Mouse (Mus musculus): ENCODE data around the gene Pdlim1.
"Not testable (repeated sequence)": the region's sequence is repeated elsewhere in the genome, so short reads cannot be mapped to it uniquely, and the experiment has no call there.

The Pdlim1 gene

GRCm38 (mm10) chr19:40240360-40240759, 31.3 kb downstream of the Pdlim1 start:
- no peak for DNase-seq

- no peak for DNase-seq
Observed at GRCm38 (mm10) chr19:40238175-40238850, 33.3 kb downstream of the Pdlim1 start.

DNA sequence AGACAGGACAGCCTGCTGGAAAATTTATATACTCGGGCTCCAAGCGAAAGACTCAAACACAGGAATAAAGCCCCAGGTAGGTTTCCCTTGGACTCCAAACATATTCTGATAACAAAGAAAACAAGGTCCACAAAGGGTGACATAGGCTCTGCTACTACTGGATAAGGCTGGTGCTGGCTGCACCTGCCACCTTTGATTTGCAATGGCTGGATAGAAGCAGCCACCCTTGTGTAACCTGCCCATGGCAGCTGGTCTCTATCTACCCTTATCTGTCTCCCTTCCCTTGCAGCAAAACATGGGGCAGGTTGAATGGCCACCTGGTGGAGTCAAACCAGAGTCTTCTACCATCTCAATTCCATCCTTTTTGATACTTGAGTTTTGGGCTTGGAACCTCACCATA, 39.1 kb downstream of the Pdlim1 start:
- DNase-seq, result no peak

- DNase-seq, result no peak
Observed at GRCm38 (mm10) chr19:40231825-40232541, 39.7 kb downstream of the Pdlim1 start.

- DNase-seq, result no peak
Observed at GRCm38 (mm10) chr19:40231074-40231738, 40.4 kb downstream of the Pdlim1 start.

DNA sequence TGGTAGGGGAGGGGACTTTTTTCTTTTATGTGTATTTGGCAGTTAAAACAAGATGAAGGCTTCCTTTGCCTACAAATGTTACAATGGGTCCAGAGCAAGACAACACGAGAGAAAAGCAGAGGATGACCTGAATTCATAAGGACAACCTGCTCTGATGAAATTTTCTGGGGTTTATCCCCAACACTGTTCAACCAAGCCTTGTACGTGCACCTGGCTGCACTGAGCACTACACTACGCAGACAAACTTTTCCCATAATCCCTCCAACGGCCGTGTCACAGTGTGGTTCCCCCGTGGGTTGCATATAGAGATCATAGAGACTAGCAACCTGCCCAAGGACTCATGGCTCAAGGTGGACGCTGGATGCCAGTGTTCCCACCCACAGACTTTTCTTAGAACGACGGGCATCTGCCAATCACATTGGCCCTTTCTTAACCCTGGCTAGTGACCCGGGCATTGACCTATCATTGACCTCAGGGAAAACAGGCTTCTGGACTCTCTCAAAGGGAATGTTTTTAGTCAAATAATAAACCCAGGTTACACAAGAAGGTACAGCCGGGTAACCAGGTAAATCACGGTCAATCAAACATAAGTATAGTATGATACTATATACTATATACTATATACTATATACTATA, 45.0 kb downstream of the Pdlim1 start:
- no peak for DNase-seq

- no peak for DNase-seq
Observed at GRCm38 (mm10) chr19:40225761-40226110, 45.9 kb downstream of the Pdlim1 start.

- DNase-seq, result peak; percentile 66 to 84
Observed at GRCm38 (mm10) chr19:40225102-40225760, 46.4 kb downstream of the Pdlim1 start.

DNA sequence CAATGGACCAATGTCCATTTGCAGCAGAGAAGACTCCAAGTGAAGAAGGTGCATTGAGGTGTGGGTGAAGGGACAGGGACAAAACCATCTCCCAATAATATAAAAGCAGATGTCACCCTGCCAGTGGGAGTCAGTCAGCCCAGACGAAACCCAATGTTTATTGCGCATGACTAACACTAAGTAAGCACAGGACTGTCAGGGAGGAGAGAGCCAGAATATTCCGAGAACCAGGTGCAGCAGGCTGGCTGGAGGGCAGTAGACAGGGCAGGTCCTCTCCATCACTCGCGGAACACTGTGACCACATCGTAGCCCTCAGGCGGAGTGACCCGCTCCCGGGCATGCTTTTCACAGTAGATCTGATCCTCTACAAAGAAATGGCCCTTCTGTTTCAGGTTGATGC, 49.3 kb downstream of the Pdlim1 start:
- not testable (repeated sequence) for DNase-seq

DNA sequence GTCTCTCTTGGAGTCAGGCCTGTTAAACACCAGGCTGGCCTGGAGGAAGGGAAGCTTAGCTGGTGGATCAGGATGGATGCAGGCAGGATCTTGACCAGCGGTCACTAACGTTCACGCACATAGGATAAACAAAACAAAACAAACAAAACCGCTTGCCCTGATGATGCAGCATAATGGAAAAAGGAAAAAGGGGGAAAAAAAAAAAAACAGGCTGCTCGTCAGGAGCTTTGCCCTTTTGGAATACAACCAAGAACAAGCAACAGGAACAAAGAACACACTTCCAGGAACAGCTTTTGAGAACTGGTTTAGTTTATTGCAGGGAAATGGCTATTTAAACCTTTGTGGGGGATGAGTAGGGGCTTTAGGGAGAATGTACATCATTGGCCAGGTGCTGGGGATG, 50.8 kb downstream of the Pdlim1 start:
- no peak for DNase-seq

- not testable (repeated sequence) for DNase-seq
Observed at GRCm38 (mm10) chr19:40202947-40203346, 68.7 kb downstream of the Pdlim1 start.

DNA sequence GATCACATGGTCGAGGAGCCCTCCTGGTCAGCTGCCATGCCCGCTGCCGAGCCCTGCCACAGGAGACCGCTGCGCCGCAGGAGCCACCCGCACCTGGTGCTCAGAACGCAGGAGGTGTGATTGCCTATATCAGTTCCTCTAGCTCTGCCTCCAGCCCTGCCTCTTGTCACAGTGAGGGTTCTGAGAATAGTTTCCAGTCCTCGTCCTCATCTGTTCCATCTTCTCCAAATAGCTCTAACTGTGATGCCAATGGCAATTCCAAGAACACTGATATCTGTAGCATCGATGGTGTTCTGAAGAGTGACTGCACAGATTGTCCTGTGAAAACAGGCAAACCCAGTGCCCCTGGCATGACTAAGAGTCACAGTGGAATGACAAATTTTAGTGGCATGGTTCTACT, 81.0 kb downstream of the Pdlim1 start:
- no peak for DNase-seq

GRCm38 (mm10) chr19:40187160-40187559, 84.5 kb downstream of the Pdlim1 start, which contains the start of gene Cyp2c70:
Cyp2c70 (minus strand) TSS chr19:40187333.
- DNase-seq, result no peak

DNA sequence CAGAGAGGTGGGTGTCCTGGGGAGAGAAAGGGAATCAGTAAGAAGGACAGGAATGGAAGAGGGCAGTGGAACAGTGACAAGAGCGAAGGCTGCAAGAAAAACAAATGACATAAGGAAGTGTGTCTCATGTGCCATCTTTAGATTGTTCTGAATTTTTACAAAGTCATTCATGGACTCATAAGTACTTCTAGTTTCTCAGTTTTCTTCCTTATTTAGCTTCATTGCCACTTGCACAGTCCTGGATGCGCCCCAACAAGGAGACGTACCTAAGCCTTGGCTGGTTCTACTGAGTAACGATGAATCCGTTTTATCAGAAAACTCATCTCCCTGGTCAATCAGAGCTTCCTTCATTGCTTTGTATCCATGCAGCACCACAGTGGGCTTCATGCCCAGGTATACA, 88.0 kb downstream of the Pdlim1 start:
- DNase-seq, result no peak

DNA sequence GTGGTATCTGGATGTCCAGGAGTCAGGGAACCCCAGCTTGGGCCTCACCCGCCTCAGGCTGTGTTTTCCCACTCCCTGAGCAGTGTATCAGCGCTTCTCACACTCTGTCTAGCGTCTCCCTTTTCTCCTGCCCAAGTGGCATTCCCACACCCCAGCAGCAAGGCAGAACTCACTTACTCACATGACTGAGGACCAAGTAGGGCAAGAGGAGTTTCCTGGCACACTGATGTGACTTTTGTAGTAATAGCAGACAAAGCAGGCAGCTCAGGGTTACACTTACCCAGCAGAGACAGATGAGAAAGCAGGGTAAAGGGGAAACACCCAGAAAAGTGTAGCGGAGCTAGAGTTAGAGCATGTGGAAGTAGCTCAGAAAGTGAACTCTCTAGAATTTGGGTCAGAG, 93.3 kb downstream of the Pdlim1 start:
- DNase-seq, result no peak
